Mouse (Mus musculus): ENCODE data around the gene Lta.

GRCm38 (mm10) chr17:35234903-35235302 is 29.8 kb upstream of the Lta start:
- TF ChIP-seq POLR2A (IDR thresholded peaks at IDR 0.05; ENCODE audit: borderline replicate concordance, extremely low read depth, insufficient read depth, insufficient read length, poor library complexity, severe bottlenecking) = no peak
- no peak for TF ChIP-seq CTCF (IDR thresholded peaks at IDR 0.05; ENCODE audit: borderline replicate concordance, extremely low read depth, insufficient read depth, insufficient read length)

Measured in brain, embryonic 14.5 days (tissue).